Mouse (Mus musculus) effector memory CD4-positive, alpha-beta T cell, adult 7 months (primary cell): Measurements from ENCODE around the gene Mocs2. TPM values are rescaled to one million over a fixed set of nuclear protein-coding genes. Genes with fewer than 3 reads are reported as not detected.

ENCODE experiments used
- polyA plus RNA-seq: library from polyadenylated mRNA; unstranded; fragments of 100-300 nt; shearing (Covaris generic); gene quantifications from one replicate; pipeline ENCODE4 v1.2.1, GENCODE M21; 2017

Gene Mocs2
- polyA plus RNA-seq: 21.9 TPM

DNA sequence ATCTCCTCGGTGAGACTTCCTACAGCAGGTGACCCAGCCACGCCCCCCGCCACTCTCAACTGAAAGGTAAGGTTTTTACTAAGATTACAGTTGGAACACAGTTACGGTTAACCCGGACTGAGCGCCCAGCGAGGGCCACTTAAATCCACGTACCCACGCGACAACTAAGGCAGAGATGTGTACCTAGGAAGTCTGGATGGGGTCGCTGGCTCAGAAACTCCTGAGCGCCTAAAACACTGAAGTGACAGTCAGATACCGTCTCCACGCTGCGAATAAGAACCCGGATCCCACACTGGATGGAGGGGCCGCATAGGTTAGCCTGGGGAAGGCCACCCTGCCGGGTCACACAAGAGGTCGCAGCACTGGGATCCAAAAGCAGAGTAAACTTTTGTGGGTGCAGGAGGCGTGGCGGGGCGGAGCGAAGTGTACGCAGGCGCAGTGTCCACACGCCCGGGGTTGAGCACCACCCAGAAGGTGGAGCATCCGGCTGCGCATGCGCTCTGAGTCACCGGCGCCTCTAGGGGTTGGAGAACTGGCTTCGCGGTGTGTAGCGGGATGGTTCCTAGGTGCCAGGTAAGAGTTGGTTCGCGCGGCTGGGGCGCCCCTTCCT lies at the start of gene Mocs2:
Gene Mocs2, plus strand, starts transcription at position 486 of the 610 bp plus-strand sequence.

Other genes with a start within 250 kb of the Mocs2 start
- 0.37 TPM for gene Itga2, start 113.9 kb downstream of the Mocs2 start, polyA plus RNA-seq